Mouse (Mus musculus) bone marrow, adult 2 months (tissue): ENCODE results near the gene Tfb1m. TPM values are rescaled to one million over a fixed set of nuclear protein-coding genes. Genes with fewer than 3 reads are reported as not detected.
A peak's percentile ranks its signal among the peaks of the same experiment; 100 is the strongest.

Experiments
- H3K27ac ChIP-seq: fragments of 200-500 bp; 2 replicates; pipeline ENCODE4 v1.5.1; 2012; ENCODE audit warnings: low read depth, mild to moderate bottlenecking, control low read depth, inconsistent platforms, low read length; ENCODE audit not compliant: control insufficient read depth, poor library complexity, insufficient read depth
- H3K4me1 ChIP-seq: fragments of 200-500 bp; 2 replicates; pipeline ENCODE4 v1.6.1; 2011; ENCODE audit warnings: low read length; ENCODE audit not compliant: control insufficient read depth, insufficient read depth
- H3K4me3 ChIP-seq: fragments of 200-500 bp; replicated peaks from 2 replicates; pipeline ENCODE3; 2011; ENCODE audit warnings: mild to moderate bottlenecking, low read depth, low read length, control low read depth; ENCODE audit not compliant: control insufficient read depth
- CTCF ChIP-seq: fragments of 200-500 bp; IDR thresholded peaks from 2 replicates; pipeline ENCODE4 v1.5.1; 2011; ENCODE audit warnings: low read length, control low read depth; ENCODE audit not compliant: control insufficient read depth, insufficient read depth
- POLR2A ChIP-seq: fragments of 200-500 bp; IDR thresholded peaks from 2 replicates; pipeline ENCODE4 v1.6.1; 2011; ENCODE audit warnings: low read depth, mild to moderate bottlenecking, control low read depth, low read length, borderline replicate concordance; ENCODE audit not compliant: control insufficient read depth
- WGBS: fragments of 180-500 bp; shearing (Covaris S2); methylation state at CpG from one replicate; pipeline ENCODE4 v1.1.7; 2018; 5-methylcytosine and 5-hydroxymethylcytosine counted together
- polyA plus RNA-seq: library from polyadenylated mRNA; stranded (reverse); fragments of >200 nt; gene quantifications from 2 replicates; pipeline ENCODE4 v1.2.4, GENCODE M21; 2011; ENCODE audit warnings: low replicate concordance; ENCODE audit not compliant: missing spikeins, insufficient read depth, insufficient read length

Gene Tfb1m
- polyA plus RNA-seq, 1 experiment: 5.8 TPM

GRCm38 (mm10) chr17:3500076-3500475 lies 57.5 kb downstream of the Tfb1m start:
- Histone ChIP-seq H3K4me3 (no peak overlapping the region), H3K4me1 (no peaks in the 10 kb centered on the region), H3K27ac (no peak overlapping the region)
- TF ChIP-seq CTCF (no peak), POLR2A (no peak)
- 88% methylated on average over 6 of the region's 6 CpGs for WGBS

DNA sequence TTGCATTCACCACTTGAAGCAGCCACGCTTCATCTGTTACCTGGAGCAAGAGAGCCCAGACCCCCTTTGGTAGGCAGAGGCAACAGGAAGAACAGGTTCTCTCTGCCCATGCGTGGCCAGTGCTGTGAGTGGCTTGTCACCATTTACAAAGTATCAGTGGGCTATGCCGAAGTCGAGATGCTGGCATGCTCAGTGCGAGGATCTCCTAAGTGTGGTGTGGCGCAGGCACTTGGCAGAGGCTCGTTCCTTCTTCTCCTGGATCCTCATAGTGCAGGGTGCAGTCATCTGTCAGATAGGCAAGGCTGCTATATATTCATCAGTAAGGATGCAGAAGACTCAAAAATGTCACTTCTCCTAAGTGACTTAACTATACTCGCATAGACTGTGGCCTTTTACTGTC lies 58.1 kb downstream of the Tfb1m start:
- TF ChIP-seq CTCF (no peak), POLR2A (no peak)
- no peak overlapping the region for H3K4me3 ChIP-seq
- 85% methylated on average over 8 of the region's 8 CpGs for WGBS
- H3K4me1 ChIP-seq: no peaks in the 10 kb centered on the region
- no peak overlapping the region for H3K27ac ChIP-seq

DNA sequence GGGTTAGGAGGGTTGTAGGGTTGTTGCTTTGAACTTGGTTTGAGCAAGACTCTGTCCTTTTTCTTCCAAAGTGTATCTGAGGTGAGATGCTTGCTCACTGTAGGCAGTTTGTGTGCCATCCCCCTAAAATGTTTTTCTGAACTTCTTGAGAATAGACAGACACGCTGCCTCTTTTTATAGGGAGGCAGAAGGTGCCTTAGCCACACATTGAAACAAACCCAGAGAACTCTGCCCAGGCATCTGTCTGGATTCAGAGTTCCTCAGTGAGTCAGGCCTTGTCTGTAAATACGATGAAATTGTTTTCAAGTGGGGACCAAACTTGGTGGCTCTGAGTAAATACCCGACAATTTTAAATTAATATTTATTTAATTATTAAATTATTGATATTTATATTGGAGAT lies 59.0 kb downstream of the Tfb1m start:
- H3K27ac ChIP-seq: no peak overlapping the region
- TF ChIP-seq POLR2A (no peak), CTCF (no peak)
- H3K4me3 ChIP-seq: no peak overlapping the region
- 88% methylated on average over 3 of the region's 3 CpGs for WGBS
- no peaks in the 10 kb centered on the region for H3K4me1 ChIP-seq

DNA sequence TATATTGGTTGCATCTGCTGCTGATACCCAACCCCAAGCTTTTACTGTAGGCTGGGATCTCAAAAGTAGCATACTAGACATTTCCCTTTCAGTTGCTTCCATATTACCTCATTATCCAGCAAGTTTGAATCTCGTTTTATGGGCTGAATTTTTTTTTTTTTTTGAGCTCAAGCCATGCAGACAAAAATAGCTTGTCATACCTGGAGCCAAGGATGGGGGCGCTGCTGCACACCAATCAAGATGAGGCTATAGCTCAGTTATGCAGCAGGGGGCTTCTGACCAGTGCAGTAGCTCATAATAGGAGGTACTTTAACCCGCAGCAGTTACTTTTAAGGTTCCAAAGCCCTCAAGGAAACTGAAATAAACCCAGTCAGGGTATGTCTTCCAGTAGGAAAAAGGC lies 59.5 kb downstream of the Tfb1m start:
- TF ChIP-seq POLR2A (no peak), CTCF (peak; percentile 40; the same call in 1 of the 2 replicates)
- 28% methylated on average over 3 of the region's 3 CpGs for WGBS
- H3K27ac ChIP-seq: no peak overlapping the region
- H3K4me3 ChIP-seq: no peak overlapping the region
- no peaks in the 10 kb centered on the region for H3K4me1 ChIP-seq

DNA sequence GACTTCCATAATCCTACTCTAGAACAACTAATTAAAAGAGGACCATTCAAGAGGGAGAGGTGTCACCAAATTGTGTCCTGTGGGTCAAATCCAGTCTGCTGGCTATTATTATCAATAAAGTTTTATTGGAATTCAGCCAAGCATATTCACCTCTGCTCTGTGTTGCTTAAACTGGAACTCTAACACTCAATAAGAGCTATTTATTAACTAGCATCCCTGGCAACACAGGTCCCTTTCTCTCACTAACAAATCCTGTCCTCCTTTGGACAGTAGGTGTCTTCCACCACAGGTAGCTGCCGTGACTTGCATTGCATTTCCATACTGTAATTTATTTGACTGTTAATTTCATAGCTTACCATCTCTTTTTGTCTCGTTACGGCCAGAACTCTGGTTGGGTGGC lies 61.5 kb downstream of the Tfb1m start:
- no peak overlapping the region for H3K27ac ChIP-seq
- H3K4me1 ChIP-seq: peaks cover under 1% of the 10 kb centered on the region; the same call in 1 of the 2 replicates
- no peak for TF ChIP-seq CTCF
- 89% methylated on average over 3 of the region's 3 CpGs for WGBS
- H3K4me3 ChIP-seq: no peak overlapping the region

DNA sequence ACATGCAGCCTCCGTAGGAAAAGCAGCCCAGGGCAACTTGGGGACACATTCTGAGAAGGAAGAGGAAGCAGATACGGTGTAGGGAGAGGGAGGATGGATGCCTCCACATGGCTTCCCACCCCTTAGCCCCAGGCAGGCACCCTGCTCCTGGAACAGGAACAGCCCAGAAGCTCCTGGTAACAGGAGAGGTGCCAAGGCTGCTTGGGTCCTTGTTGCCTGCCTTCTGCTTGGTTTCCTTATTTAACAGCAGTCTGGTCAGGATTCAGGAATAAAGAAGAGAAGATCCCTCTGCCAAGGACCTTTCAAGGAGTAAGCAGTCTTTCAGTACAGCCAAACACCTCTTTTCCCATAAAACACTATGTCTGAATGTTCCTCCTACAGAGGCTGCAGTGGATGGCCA lies 62.0 kb downstream of the Tfb1m start:
- WGBS: 59% methylated on average over 2 of the region's 2 CpGs
- no peak overlapping the region for H3K27ac ChIP-seq
- H3K4me1 ChIP-seq: peaks cover 2% of the 10 kb centered on the region; the same call in 1 of the 2 replicates
- no peak overlapping the region for H3K4me3 ChIP-seq
- TF ChIP-seq CTCF (no peak), POLR2A (no peak)

DNA sequence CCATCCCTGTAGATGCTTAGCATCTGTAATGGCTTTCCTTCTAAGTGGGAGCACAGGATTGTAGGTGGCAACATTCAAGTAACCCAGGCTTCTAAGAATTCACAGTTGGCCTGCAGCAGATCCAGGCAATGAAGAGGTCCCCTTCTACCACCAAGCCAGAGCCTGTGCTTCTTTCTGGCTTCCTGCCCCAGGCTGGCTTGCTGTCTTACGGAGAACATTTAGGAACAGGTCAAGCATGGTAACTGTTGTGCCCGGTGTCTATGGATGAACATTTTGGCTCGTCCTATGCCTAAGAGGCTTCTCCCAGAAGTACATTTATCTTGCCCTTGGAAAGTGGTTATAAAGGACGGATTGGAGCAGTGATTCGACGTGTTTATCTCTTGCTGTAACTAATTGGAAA lies 65.9 kb downstream of the Tfb1m start:
- WGBS: 88% methylated on average over 6 of the region's 6 CpGs
- no peak overlapping the region for H3K4me3 ChIP-seq
- H3K27ac ChIP-seq: no peak overlapping the region
- TF ChIP-seq POLR2A (no peak), CTCF (no peak)
- peaks cover 4% of the 10 kb centered on the region; the same call in 1 of the 2 replicates for H3K4me1 ChIP-seq

GRCm38 (mm10) chr17:3491065-3491464 lies 66.5 kb downstream of the Tfb1m start:
- TF ChIP-seq CTCF (no peak), POLR2A (no peak)
- 4% methylated on average over 5 of the region's 5 CpGs for WGBS
- H3K4me1 ChIP-seq: peaks cover 4% of the 10 kb centered on the region; the same call in 1 of the 2 replicates
- H3K4me3 ChIP-seq: no peak overlapping the region
- no peak overlapping the region for H3K27ac ChIP-seq

GRCm38 (mm10) chr17:3490216-3490895 lies 67.2 kb downstream of the Tfb1m start:
- no peak for TF ChIP-seq CTCF
- TF ChIP-seq POLR2A: no peak
- WGBS: 56% methylated on average over 11 of the region's 11 CpGs
- no peak overlapping the region for H3K27ac ChIP-seq
- no peak overlapping the region for H3K4me3 ChIP-seq
- H3K4me1 ChIP-seq: peaks cover 4% of the 10 kb centered on the region; the same call in 1 of the 2 replicates
